Mouse (Mus musculus) ovary, adult 2 months (tissue): ENCODE data around the gene E330021D16Rik. TPM values are rescaled to one million over a fixed set of nuclear protein-coding genes. Genes with fewer than 3 reads are reported as not detected.

Experiments used
- polyA plus RNA-seq: library from polyadenylated mRNA; depleted of rRNA; stranded (reverse); fragments of >200 nt; gene quantifications from 2 replicates; pipeline ENCODE4 v1.2.3, GENCODE M21; 2012; rRNA removed

The E330021D16Rik gene
- 26.0 and 40.0 TPM in 2 replicates for polyA plus RNA-seq

DNA sequence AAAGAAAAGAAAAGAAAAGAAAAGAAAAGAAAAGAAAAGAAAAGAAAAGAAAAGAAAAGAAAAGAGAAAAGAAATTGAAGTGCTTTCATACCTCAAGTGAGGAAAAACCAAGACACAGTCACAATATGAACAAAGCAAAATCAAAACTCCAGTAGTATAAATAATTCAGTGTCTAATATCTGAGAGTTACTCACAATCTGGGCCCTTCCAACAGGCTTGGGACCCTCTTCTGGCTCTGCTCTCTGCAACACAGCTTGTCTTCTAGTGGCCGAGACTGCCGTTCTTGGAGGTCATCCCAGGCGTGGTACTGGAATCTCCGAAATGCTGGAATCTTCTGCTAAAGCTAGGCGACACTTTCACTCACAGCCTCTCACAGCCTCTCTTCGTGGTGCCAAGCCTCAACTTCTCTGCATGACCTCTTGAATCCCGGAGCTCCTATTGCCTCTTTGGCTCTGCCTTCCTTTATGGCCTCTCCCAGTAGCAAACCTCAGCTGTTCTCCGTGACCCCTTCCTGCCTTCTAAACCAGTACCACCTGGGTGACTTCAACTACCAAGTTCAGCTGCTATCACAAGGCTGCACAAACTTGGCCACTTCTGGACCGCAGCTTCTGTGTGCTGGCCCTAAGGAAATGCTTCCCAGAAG lies at the start of gene E330021D16Rik:
Gene E330021D16Rik, minus strand, starts transcription at position 437 of the 643 bp plus-strand sequence.

Other genes starting within 250 kb of the E330021D16Rik start
- 0.34 and 0.46 TPM in 2 replicates for gene Grin2b, start 242.1 kb downstream of the E330021D16Rik start, polyA plus RNA-seq
- gene Gm8994, start 88.0 kb downstream of the E330021D16Rik start, polyA plus RNA-seq, result 0.15 TPM in 1 of 2 replicates, not detected in the other
- 26.8 and 41.5 TPM in 2 replicates for gene Atf7ip, start 90.6 kb upstream of the E330021D16Rik start, polyA plus RNA-seq
- 25.9 TPM in 2 replicates for gene Plbd1, start 246.4 kb upstream of the E330021D16Rik start, polyA plus RNA-seq